Mouse (Mus musculus): ENCODE data around the gene Gm10130. TPM values are rescaled to one million over a fixed set of nuclear protein-coding genes. Genes with fewer than 3 reads are reported as not detected.
A peak's percentile ranks its signal among the peaks of the same experiment; 100 is the strongest.
"Not testable (repeated sequence)": the region's sequence is repeated elsewhere in the genome, so short reads cannot be mapped to it uniquely, and the experiment has no call there.

Gm10130 gene
- 1 to 10 TPM; 3.2 to 3.3 TPM for total RNA-seq (2021)
- long read RNA-seq, experiment 1, partial matches to known transcripts = 0 of 2 reads
- long read RNA-seq, experiment 1, other reads (novel, unspliced or antisense) = 2 of 2 reads
- long read RNA-seq, experiment 2, partial matches to known transcripts = 0 of 3 reads
- long read RNA-seq, experiment 2, other reads (novel, unspliced or antisense) = 3 of 3 reads

GRCm38 (mm10) chr2:150323402-150323801 lies at the start of gene Gm10130:
Gene Gm10130, plus strand, starts transcription at chr2:150323702.
- TF ChIP-seq CTCF (conservative IDR thresholded peaks at IDR 0.05) = no peak

DNA sequence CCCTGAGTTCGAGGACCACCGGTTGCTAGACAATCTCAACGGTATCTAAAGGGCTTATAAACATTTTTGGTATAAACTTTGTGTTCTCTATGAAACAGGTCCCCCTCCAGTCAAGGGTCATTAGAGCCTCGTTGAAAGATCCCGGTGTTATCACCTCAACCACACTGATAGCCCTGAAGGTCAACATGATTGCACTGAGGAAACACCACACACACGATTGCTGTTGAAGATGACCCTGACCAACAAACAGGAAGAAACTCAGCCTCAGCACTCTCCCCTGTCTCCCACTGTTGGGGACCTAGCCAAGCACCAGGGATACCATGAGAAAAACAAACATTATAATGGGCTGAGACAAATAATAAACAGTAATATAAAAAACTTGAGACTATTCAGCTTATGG lies 29.8 kb upstream of the Gm10130 start:
- no peak overlapping the region for H3K27ac ChIP-seq
- H3K4me3 ChIP-seq = no peak overlapping the region
- no peak for DNase-seq (ENCODE audit: low spot score in 2 of 2)
- TF ChIP-seq CTCF (conservative IDR thresholded peaks at IDR 0.05) = no peak

More at GRCm38 (mm10) chr2:150323402-150323801, at the start of gene Gm10130:
- no peak for DNase-seq (ENCODE audit: low spot score in 2 of 2)
- Histone ChIP-seq H3K4me3 (no peak within 1 kb of the TSS), H3K27ac (no peak within 1 kb of the TSS)

DNA sequence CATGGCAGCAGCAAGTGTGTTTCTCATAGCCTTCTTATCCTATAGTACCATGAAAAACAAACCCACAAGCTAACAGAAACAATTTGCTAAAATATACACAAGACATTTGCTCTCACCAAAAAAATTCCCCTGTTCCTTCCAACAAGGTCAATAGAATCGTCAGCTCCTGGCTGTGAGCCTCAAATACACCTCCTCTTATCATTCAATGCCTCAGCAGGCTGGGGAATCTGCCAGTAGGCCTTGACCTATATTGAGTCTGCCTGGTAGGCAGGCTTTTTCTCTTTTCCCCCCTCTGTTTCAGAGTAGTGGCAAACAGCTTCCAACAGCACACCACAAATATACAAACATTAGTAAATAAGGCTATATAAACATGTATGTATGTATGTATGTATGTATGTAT lies 24.4 kb upstream of the Gm10130 start:
- DNase-seq (ENCODE audit: low spot score in 2 of 2) = no peak
- Histone ChIP-seq H3K27ac (no peak overlapping the region), H3K4me3 (no peak overlapping the region)
- no peak for TF ChIP-seq CTCF (conservative IDR thresholded peaks at IDR 0.05)

DNA sequence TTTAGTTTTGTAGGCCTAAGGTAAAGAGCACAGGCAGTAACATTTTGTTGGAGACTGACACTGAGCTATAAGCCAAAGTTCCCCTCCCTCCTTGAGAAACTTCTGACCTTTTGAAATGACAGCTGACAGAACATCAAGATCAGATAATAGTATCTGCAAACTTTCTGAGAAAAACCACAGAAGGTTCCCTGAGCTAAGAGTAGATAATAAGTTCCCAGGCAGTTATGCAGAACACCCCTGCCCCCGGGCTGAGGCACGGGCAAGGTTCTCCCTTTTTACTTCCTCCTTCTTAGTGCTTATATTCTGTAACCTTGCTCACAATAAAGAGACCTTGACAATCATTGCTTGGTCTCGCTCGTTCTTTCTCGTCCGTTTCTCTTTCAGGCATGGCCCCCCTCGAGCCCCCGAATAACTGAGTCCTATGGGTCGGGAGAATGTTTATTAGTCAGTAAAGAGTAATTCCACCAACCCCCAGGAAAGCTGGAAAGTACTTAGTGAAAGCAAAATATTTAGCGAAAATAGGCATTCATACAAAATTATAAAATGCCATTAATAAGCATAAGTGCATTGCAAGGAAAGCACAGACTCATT lies 16.2 kb upstream of the Gm10130 start:
- no peak for TF ChIP-seq CTCF (conservative IDR thresholded peaks at IDR 0.05)
- H3K27ac ChIP-seq = no peak overlapping the region
- no peak for DNase-seq (ENCODE audit: low spot score in 2 of 2)
- no peak overlapping the region for H3K4me3 ChIP-seq

GRCm38 (mm10) chr2:150310952-150311884 lies 12.3 kb upstream of the Gm10130 start:
- Histone ChIP-seq H3K27ac (peak overlapping the region; percentile 47), H3K4me3 (peak overlapping the region; percentile 66)
- DNase-seq (ENCODE audit: low spot score in 2 of 2) = peak; percentile 85 to 91

DNA sequence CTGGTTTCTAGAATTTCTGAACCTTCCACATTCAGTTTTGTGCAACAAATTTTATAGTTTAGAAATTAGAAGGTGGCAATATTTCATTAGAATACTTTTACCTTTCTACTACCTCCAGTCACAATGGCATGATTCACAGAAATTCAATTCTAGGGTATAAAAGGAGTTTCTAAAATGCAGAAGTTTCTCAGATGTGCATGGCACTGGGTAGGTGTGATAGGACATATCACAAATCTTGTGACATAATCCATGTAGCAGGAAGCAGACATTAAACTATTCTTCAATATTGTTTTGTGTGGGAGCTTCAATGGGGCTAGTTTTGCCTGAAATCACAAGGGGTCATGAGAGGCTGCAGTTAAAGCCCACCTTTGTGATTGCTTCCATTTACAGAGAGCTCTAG lies 7.4 kb upstream of the Gm10130 start:
- no peak for TF ChIP-seq CTCF (conservative IDR thresholded peaks at IDR 0.05)
- Histone ChIP-seq H3K27ac (no peak overlapping the region), H3K4me3 (no peak overlapping the region)
- no peak for DNase-seq (ENCODE audit: low spot score in 2 of 2)

GRCm38 (mm10) chr2:150318973-150319372 lies 4.5 kb upstream of the Gm10130 start:
- no peak overlapping the region for H3K27ac ChIP-seq
- DNase-seq (ENCODE audit: low spot score in 2 of 2) = no peak
- no peak for TF ChIP-seq CTCF (conservative IDR thresholded peaks at IDR 0.05)
- no peak overlapping the region for H3K4me3 ChIP-seq

DNA sequence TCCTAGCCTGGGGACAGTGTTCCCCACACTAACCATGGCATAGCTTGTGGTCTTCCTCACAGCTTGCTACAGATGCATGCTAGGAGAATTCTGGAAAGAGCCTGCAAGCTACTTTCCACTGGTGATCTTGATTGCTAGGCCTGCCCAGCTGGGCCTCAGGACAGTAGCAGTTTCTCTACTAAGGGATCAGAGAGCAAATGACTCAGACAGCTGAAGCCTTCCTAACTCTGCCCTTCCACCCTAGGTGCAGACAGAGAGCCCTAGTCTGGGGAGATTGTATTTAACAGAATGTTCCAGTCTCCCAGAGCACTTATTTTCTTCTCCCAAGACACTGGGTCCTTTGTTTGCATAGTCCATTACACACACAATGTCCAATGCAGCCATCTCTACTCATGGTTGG lies 33.6 kb downstream of the Gm10130 start:
- DNase-seq (ENCODE audit: low spot score in 2 of 2); H3K27ac ChIP-seq; H3K4me3 ChIP-seq: not testable (repeated sequence)

- peak within 1 kb of the TSS; percentile 85 for H3K27ac ChIP-seq
- peak within 1 kb of the TSS; percentile 71 for H3K4me3 ChIP-seq
- DNase-seq (ENCODE audit: low spot score in 2 of 2) = peak; percentile 80 to 89
Measured at GRCm38 (mm10) chr2:150362113-150362877, 38.8 kb downstream of the Gm10130 start, which contains the start of gene 3300002I08Rik. Gene 3300002I08Rik, minus strand, starts transcription at chr2:150362765.

- peak overlapping the region; percentile 71 for H3K4me3 ChIP-seq
- DNase-seq (ENCODE audit: low spot score in 2 of 2) = no peak
- TF ChIP-seq CTCF (conservative IDR thresholded peaks at IDR 0.05) = no peak
- peak overlapping the region; percentile 85 for H3K27ac ChIP-seq
Measured at GRCm38 (mm10) chr2:150362878-150363229, 39.4 kb downstream of the Gm10130 start.

DNA sequence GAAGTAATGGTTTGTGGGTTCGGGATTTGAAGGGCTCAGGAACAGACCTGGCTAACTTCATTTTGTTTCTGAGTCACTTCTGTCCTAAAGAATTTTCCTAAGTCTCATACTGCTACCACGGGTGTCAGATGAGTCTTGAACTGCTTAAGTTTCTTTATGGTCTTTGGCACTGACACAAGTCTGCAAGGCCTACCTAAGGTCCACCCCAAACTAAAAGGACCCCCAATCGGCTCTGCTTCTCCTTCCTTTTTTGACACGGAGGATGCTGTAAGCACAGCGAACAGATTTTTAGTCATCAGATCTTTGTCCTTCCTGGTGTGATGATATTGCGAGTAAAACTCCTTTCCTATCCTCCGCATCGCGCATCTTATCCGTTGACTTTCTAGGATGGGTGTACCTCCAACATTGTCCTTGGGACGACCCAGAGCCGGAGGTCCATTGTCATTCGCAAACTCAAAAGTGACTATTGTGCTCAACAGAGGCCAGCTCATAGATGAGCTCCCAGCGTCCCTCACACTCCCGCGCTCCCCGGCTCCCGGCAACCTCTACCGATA lies 62.1 kb downstream of the Gm10130 start:
- peak overlapping the region; percentile 32; the same call in 1 of the 2 replicates for H3K4me3 ChIP-seq
- not testable (repeated sequence) for H3K27ac ChIP-seq; DNase-seq (ENCODE audit: low spot score in 2 of 2)

DNA sequence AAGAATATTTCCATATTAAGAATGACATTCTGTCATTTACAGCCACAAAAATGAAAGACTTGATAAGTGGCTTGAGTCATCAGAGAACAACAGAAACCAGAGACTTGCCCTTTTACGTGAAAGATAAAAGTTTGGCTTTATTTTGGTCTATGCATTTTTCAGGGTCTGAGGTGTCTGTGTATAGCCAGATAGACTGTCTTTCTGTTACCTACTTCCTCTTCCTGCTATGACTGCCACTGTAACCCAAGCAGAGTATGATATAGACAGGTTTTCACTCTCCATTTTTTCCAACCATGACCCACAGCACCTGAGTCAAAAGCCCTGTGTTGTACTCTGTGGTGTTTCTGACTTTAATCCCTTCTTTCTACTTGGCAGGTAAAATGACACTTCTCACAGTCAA lies 66.7 kb downstream of the Gm10130 start:
- DNase-seq (ENCODE audit: low spot score in 2 of 2) = no peak
- H3K27ac ChIP-seq = no peak overlapping the region
- TF ChIP-seq CTCF (conservative IDR thresholded peaks at IDR 0.05) = no peak

GRCm38 (mm10) chr2:150412146-150412545 lies 88.6 kb downstream of the Gm10130 start:
- not testable (repeated sequence) for H3K27ac ChIP-seq; H3K4me3 ChIP-seq; DNase-seq (ENCODE audit: low spot score in 2 of 2)

More for the DNA sequence above, 66.7 kb downstream of the Gm10130 start:
- H3K4me3 ChIP-seq = no peak overlapping the region

Other genes with a start within 250 kb of the Gm10130 start
- gene Zfp120, start 187.0 kb upstream of the Gm10130 start, total RNA-seq (2021) = 10 to 100 TPM; 10.9 to 11.4 TPM
- gene Gm10770, start 144.0 kb upstream of the Gm10130 start, total RNA-seq (2021) = not detected
- not detected for gene Gm14139, start 141.9 kb upstream of the Gm10130 start, total RNA-seq (2021)
- 10 to 100 TPM; 10.1 to 11.8 TPM for gene Zfp937, start 105.6 kb upstream of the Gm10130 start, total RNA-seq (2021)
- gene Gm21994, start 68.1 kb upstream of the Gm10130 start, total RNA-seq (2021) = 1 to 10 TPM; 5.5 to 5.7 TPM
- gene Gm14124, start 66.2 kb upstream of the Gm10130 start, total RNA-seq (2021) = under 1 TPM; 0.15 to 0.18 TPM
- gene 3300002I08Rik, start 39.1 kb downstream of the Gm10130 start, total RNA-seq (2021) = 1 to 10 TPM; 8.9 to 9.5 TPM
- gene Zfp442, start 127.8 kb downstream of the Gm10130 start, total RNA-seq (2021) = 1 to 10 TPM; 8.1 to 9.4 TPM
- gene Zfp345, start 161.4 kb downstream of the Gm10130 start, total RNA-seq (2021) = under 1 TPM in 1 of 2 experiments, not detected in 1; 0.26 TPM
- under 1 TPM in 1 of 2 experiments, not detected in 1; 0.38 TPM for gene Cst7, start 246.7 kb downstream of the Gm10130 start, total RNA-seq (2021)